Mouse (Mus musculus): ENCODE measurements around the gene Sirpa. TPM values are rescaled to one million over a fixed set of nuclear protein-coding genes. Genes with fewer than 3 reads are reported as not detected.

Sirpa gene
- polyA plus RNA-seq, 1 experiment from 2014 or later = 24.1 TPM

DNA sequence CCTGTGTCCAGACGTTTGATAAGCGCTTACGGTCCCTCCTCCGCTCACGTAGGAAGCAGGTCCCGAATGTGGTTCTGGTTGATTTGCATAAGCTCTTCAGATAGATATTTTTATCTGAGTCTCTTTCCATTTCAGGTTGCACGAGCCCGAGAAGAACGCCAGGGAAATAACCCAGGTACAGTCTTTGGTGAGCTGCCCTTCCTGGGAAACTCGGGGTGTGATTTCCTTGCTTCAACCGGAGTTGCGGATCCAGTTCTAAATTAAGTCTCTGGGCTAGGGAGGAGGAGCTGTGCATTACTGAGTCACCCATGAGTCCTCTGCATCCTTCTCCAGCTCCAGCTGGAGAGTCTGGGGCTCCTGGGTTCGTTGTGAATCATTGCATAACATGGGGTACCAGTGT is 35.2 kb downstream of the Sirpa start:
- Histone ChIP-seq H3K4me1 (peaks cover 2% of the 10 kb centered on the region; the same call in 1 of the 2 replicates), H3K27me3 (no peaks in the 10 kb centered on the region), H3K4me2 (no peak overlapping the region), H3K36me3 (peaks cover 23% of the 10 kb centered on the region), H3K4me3 (no peak overlapping the region), H3K27ac (no peak overlapping the region), H3K9ac (no peak overlapping the region), H3K9me3 (no peaks in the 10 kb centered on the region)
- no peak for ATAC-seq (ENCODE audit: insufficient number of reproducible peaks, insufficient read depth, low FRiP score, low TSS enrichment, low read depth)
- 80% methylated on average over 13 of the region's 13 CpGs for WGBS

DNA sequence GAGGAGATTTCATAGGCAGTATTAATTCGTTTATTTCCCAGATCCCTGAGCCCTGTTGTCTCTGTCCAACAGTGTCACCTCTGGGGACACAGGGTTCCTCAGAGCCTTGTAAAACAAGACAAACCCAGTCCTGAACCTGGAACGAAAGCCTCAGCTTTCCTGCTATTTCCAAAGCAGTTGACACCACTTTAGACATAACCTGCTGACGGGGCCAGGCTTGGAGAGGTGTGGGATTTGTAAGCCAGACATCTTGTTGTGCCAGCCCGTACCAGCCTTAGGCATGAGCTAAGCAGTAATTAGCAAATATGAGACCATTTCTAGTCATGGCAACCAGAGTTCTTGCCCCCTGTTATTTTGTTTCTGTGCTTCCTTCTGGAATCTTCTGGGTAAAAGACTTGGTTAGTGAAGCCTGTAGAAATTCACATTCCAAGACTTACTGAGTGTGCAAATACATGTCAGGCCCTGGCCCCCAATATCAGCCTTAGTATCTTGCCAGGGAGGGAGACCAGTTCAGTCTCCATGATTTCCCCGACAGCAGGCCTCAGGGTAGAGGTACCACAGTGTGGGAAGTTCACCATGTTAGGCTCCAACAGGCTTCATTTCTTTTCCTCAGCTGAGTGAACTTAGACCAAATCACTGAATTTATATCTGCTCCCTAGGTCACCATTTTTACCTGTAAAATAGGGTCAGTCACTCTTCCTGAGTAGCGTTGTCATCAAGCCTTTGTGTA is 36.0 kb downstream of the Sirpa start:
- no peak overlapping the region for H3K9ac ChIP-seq
- H3K9me3 ChIP-seq = no peaks in the 10 kb centered on the region
- H3K36me3 ChIP-seq = peaks cover 23% of the 10 kb centered on the region
- no peak overlapping the region for H3K4me3 ChIP-seq
- H3K27ac ChIP-seq = no peak overlapping the region
- WGBS = 91% methylated on average over 6 of the region's 6 CpGs
- no peaks in the 10 kb centered on the region for H3K27me3 ChIP-seq
- no peak overlapping the region for H3K4me2 ChIP-seq
- peaks cover 10% of the 10 kb centered on the region; the same call in 1 of the 2 replicates for H3K4me1 ChIP-seq
- ATAC-seq (ENCODE audit: insufficient number of reproducible peaks, insufficient read depth, low FRiP score, low TSS enrichment, low read depth) = no peak

DNA sequence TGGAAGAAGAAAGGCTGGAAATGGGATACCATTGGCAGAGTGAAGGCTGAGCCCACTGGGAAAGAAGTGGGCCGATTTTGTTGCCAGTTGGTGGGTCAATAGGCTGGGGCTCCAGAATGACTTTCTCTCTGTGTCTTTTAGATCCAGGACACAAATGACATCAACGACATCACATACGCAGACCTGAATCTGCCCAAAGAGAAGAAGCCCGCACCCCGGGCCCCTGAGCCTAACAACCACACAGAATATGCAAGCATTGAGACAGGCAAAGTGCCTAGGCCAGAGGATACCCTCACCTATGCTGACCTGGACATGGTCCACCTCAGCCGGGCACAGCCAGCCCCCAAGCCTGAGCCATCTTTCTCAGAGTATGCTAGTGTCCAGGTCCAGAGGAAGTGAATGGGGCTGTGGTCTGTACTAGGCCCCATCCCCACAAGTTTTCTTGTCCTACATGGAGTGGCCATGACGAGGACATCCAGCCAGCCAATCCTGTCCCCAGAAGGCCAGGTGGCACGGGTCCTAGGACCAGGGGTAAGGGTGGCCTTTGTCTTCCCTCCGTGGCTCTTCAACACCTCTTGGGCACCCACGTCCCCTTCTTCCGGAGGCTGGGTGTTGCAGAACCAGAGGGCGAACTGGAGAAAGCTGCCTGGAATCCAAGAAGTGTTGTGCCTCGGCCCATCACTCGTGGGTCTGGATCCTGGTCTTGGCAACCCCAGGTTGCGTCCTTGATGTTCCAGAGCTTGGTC is 37.3 kb downstream of the Sirpa start:
- ATAC-seq (ENCODE audit: insufficient number of reproducible peaks, insufficient read depth, low FRiP score, low TSS enrichment, low read depth) = no peak
- Histone ChIP-seq H3K4me1 (peaks cover 10% of the 10 kb centered on the region; the same call in 1 of the 2 replicates), H3K36me3 (peaks cover 23% of the 10 kb centered on the region), H3K9me3 (no peaks in the 10 kb centered on the region), H3K27ac (no peak overlapping the region), H3K4me2 (no peak overlapping the region), H3K27me3 (no peaks in the 10 kb centered on the region), H3K4me3 (no peak overlapping the region), H3K9ac (peak overlapping the region; percentile 7; the same call in 1 of the 2 replicates)
- WGBS = 91% methylated on average over 15 of the region's 15 CpGs

DNA sequence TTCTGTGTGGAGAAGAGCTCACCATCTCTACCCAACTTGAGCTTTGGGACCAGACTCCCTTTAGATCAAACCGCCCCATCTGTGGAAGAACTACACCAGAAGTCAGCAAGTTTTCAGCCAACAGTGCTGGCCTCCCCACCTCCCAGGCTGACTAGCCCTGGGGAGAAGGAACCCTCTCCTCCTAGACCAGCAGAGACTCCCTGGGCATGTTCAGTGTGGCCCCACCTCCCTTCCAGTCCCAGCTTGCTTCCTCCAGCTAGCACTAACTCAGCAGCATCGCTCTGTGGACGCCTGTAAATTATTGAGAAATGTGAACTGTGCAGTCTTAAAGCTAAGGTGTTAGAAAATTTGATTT is 37.9 kb downstream of the Sirpa start:
- H3K9me3 ChIP-seq = no peaks in the 10 kb centered on the region
- no peak overlapping the region for H3K27ac ChIP-seq
- no peaks in the 10 kb centered on the region for H3K27me3 ChIP-seq
- 92% methylated on average over 3 of the region's 3 CpGs for WGBS
- H3K36me3 ChIP-seq = peaks cover 23% of the 10 kb centered on the region
- H3K4me3 ChIP-seq = no peak overlapping the region
- no peak overlapping the region for H3K4me2 ChIP-seq
- peaks cover 10% of the 10 kb centered on the region; the same call in 1 of the 2 replicates for H3K4me1 ChIP-seq
- no peak for ATAC-seq (ENCODE audit: insufficient number of reproducible peaks, insufficient read depth, low FRiP score, low TSS enrichment, low read depth)
- no peak overlapping the region for H3K9ac ChIP-seq

DNA sequence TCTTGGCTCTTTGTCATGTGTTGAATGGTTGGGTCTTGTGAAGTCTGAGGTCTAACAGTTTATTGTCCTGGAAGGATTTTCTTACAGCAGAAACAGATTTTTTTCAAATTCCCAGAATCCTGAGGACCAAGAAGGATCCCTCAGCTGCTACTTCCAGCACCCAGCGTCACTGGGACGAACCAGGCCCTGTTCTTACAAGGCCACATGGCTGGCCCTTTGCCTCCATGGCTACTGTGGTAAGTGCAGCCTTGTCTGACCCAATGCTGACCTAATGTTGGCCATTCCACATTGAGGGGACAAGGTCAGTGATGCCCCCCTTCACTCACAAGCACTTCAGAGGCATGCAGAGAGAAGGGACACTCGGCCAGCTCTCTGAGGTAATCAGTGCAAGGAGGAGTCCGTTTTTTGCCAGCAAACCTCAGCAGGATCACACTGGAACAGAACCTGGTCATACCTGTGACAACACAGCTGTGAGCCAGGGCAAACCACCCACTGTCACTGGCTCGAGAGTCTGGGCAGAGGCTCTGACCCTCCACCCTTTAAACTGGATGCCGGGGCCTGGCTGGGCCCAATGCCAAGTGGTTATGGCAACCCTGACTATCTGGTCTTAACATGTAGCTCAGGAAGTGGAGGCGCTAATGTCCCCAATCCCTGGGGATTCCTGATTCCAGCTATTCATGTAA is 38.5 kb downstream of the Sirpa start:
- no peak overlapping the region for H3K27ac ChIP-seq
- WGBS = 85% methylated on average over 7 of the region's 7 CpGs
- ATAC-seq (ENCODE audit: insufficient number of reproducible peaks, insufficient read depth, low FRiP score, low TSS enrichment, low read depth) = no peak
- peaks cover 10% of the 10 kb centered on the region; the same call in 1 of the 2 replicates for H3K4me1 ChIP-seq
- H3K27me3 ChIP-seq = no peaks in the 10 kb centered on the region
- H3K4me3 ChIP-seq = no peak overlapping the region
- H3K36me3 ChIP-seq = peaks cover 23% of the 10 kb centered on the region
- H3K4me2 ChIP-seq = no peak overlapping the region
- no peak overlapping the region for H3K9ac ChIP-seq
- no peaks in the 10 kb centered on the region for H3K9me3 ChIP-seq

DNA sequence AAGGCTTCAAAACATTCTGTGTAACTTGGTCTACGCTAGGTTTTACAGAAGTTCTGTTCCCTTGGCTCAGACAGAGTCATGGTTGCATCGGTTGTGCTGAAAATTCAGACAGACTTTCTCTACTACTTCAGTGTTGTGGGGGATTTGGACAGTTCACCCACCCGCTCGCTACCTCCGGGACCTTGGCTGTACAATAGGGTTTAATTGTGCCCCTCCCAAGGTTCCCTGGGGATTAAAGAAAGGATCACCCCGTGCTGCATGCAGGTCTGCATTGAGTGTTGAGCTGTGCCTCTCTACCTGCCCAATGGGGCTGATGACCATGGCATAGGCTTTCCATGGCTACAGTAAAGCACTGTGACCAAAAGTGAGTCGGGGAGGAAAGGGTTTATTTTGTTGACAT is 39.7 kb downstream of the Sirpa start:
- H3K36me3 ChIP-seq = peaks cover 23% of the 10 kb centered on the region
- peaks cover 10% of the 10 kb centered on the region; the same call in 1 of the 2 replicates for H3K4me1 ChIP-seq
- 90% methylated on average over 7 of the region's 7 CpGs for WGBS
- H3K27ac ChIP-seq = no peak overlapping the region
- H3K27me3 ChIP-seq = no peaks in the 10 kb centered on the region
- H3K9me3 ChIP-seq = no peaks in the 10 kb centered on the region
- H3K9ac ChIP-seq = no peak overlapping the region
- no peak overlapping the region for H3K4me3 ChIP-seq
- H3K4me2 ChIP-seq = no peak overlapping the region
- ATAC-seq (ENCODE audit: insufficient number of reproducible peaks, insufficient read depth, low FRiP score, low TSS enrichment, low read depth) = no peak

DNA sequence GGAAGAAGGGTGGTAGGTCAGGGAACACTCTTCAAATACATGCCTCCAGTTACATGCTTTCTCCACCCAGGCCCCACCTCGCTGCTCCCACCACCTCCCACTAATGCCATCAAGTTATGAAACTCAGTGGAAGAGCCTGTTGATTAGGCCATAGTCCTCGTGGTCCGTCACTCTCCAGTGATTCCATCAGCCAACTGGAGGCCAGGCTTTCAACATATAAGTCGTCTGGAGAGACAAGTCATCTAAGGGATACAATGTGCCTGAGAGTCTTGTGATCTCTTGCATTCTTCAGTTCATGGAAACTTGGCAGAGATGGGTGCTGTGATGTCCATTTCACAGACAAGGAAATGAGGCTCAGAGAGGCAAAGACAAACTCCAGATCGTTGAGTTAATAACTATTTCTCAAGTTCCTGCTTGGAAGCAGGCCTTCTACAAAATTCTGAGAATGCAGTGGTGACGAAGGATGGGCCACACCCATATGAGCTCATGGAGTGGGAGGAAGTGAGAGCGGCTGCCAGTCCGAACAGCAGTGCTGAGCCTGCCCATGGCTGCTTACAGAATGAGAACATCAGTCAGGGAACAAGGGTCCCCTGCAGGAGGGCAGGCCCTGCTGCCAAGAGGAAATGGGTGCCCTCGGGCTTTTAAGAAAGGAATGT is 40.6 kb downstream of the Sirpa start:
- H3K9me3 ChIP-seq = no peaks in the 10 kb centered on the region
- no peaks in the 10 kb centered on the region for H3K27me3 ChIP-seq
- H3K9ac ChIP-seq = no peak overlapping the region
- no peak for ATAC-seq (ENCODE audit: insufficient number of reproducible peaks, insufficient read depth, low FRiP score, low TSS enrichment, low read depth)
- no peak overlapping the region for H3K4me2 ChIP-seq
- peaks cover 17% of the 10 kb centered on the region for H3K36me3 ChIP-seq
- no peak overlapping the region for H3K27ac ChIP-seq
- H3K4me3 ChIP-seq = no peak overlapping the region
- WGBS = 57% methylated on average over 9 of the region's 9 CpGs
- peaks cover 10% of the 10 kb centered on the region; the same call in 1 of the 2 replicates for H3K4me1 ChIP-seq

DNA sequence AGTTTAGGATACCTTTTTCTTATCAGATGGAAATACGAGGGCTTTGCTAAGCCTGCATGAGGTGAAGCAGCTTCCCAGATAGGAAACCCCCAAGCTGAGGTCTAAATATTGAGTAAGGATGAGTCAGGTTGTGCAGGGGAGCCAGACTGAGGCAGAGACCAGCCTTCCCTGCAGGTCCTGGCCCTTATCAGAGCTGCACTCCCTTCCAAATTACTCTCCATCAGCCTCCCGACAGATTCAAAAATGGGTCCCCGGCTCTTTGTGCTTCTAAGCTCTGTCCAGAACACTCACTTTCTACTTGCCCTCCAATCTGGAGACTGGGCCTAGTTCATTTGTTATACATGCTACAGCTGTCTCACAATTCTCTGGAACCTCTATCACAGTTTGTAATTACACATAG is 41.3 kb downstream of the Sirpa start:
- WGBS = 75% methylated on average over 3 of the region's 3 CpGs
- H3K4me2 ChIP-seq = no peak overlapping the region
- peaks cover 10% of the 10 kb centered on the region; the same call in 1 of the 2 replicates for H3K4me1 ChIP-seq
- H3K27me3 ChIP-seq = no peaks in the 10 kb centered on the region
- no peak overlapping the region for H3K9ac ChIP-seq
- H3K36me3 ChIP-seq = peaks cover 16% of the 10 kb centered on the region
- no peaks in the 10 kb centered on the region for H3K9me3 ChIP-seq
- no peak overlapping the region for H3K4me3 ChIP-seq
- ATAC-seq (ENCODE audit: insufficient number of reproducible peaks, insufficient read depth, low FRiP score, low TSS enrichment, low read depth) = no peak
- H3K27ac ChIP-seq = no peak overlapping the region

DNA sequence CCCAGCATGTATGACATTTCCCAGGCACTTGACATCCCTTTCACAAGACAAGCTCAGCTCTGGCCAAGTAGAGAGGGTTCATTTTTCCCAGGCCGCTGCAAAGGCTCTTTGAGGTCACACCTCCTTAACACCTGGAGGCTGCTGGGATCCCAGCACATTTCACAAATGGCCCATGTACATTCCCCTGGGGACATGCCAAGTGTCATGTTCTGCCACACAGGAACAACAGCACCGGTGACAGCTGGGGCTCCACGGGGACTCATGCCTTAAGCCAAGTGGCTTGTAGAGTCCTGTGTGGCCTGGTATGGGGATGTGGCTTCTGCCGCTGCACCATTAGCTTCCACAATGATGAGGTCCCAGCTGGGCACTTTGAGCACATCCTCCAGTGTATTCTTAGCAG is 60.0 kb downstream of the Sirpa start:
- no peaks in the 10 kb centered on the region for H3K36me3 ChIP-seq
- WGBS = 63% methylated on average over 4 of the region's 4 CpGs
- no peak overlapping the region for H3K4me3 ChIP-seq
- H3K4me1 ChIP-seq = no peaks in the 10 kb centered on the region
- no peaks in the 10 kb centered on the region for H3K9me3 ChIP-seq
- H3K27me3 ChIP-seq = no peaks in the 10 kb centered on the region
- no peak for ATAC-seq (ENCODE audit: insufficient number of reproducible peaks, insufficient read depth, low FRiP score, low TSS enrichment, low read depth)
- H3K9ac ChIP-seq = no peak overlapping the region
- no peak overlapping the region for H3K27ac ChIP-seq
- H3K4me2 ChIP-seq = no peak overlapping the region

DNA sequence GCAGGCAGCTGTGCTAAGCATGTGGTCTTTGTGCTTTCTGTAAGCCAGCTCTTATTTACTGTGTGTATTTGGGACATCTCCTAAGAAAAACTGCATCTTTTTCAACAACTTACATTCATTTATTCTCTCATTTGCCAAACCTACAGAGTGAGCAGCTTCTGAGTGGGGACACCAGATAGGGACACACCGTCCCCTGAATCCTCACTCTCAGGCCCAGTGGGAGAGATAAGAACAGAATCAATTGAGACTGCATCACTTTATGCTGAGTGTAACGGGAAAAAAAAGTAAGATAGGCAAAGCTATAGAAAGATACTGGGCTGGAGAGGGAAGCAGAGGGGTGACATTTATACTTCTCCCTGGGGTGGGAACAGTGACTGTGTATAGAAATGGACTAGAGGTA is 61.0 kb downstream of the Sirpa start:
- Histone ChIP-seq H3K27ac (no peak overlapping the region), H3K4me3 (no peak overlapping the region), H3K4me2 (no peak overlapping the region), H3K9me3 (no peaks in the 10 kb centered on the region), H3K36me3 (no peaks in the 10 kb centered on the region), H3K9ac (no peak overlapping the region), H3K27me3 (no peaks in the 10 kb centered on the region), H3K4me1 (no peaks in the 10 kb centered on the region)
- WGBS = 84% methylated on average over 2 of the region's 2 CpGs
- ATAC-seq (ENCODE audit: insufficient number of reproducible peaks, insufficient read depth, low FRiP score, low TSS enrichment, low read depth) = no peak

DNA sequence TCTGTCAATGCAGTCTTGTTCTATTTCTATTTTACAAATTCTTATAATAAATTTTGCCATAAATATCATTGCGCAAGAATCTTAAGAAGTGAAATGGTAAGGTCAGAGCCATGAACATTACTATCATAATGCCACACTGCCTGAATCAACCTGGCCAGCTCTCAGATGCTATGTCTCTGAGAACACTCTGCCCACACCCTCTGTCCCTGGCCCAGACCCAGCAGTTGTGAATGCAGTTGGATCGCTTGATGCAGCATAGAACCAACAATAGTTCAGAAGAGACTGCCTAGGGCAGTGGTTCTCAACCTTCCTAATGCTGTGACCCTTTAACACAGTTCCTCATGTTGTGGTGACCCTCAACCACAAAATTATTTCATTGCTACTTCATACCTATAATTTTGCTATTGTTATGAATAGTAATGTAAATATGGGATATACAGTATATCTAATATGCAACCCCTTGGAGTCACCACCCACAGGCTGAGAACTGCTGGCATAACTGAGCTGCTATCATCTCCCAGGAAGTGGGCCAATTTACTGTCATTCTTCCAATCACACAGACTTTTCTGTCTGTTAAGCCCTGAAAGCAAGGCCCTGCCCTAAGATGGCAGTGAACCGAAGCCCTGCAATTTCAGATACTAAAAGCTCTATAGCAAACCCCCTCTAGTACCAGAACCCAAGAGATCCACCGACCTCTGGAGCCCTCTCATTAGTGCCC is 61.8 kb downstream of the Sirpa start:
- Histone ChIP-seq H3K4me2 (no peak overlapping the region), H3K4me1 (no peaks in the 10 kb centered on the region), H3K27me3 (no peaks in the 10 kb centered on the region), H3K9me3 (no peaks in the 10 kb centered on the region), H3K27ac (no peak overlapping the region), H3K36me3 (no peaks in the 10 kb centered on the region), H3K9ac (no peak overlapping the region), H3K4me3 (no peak overlapping the region)
- 80% methylated on average over 4 of the region's 4 CpGs for WGBS
- ATAC-seq (ENCODE audit: insufficient number of reproducible peaks, insufficient read depth, low FRiP score, low TSS enrichment, low read depth) = no peak
